Mouse (Mus musculus) myocyte (in vitro differentiated cells): ENCODE data around the gene Minos1. TPM values are rescaled to one million over a fixed set of nuclear protein-coding genes. Genes with fewer than 3 reads are reported as not detected.

Experiments
- H3K27me3 ChIP-seq: one replicate; pipeline ENCODE4 v1.6.1; 2011; ENCODE audit not compliant: control insufficient read depth, insufficient read depth, insufficient read length
- H3K36me3 ChIP-seq: one replicate; pipeline ENCODE4 v1.6.1; 2011; ENCODE audit not compliant: control insufficient read depth, insufficient read depth
- H3K4me2 ChIP-seq: one replicate; pipeline ENCODE4 v1.6.1; 2011; ENCODE audit warnings: low read depth, control low read depth
- H3K4me3 ChIP-seq: one replicate; pipeline ENCODE4 v1.5.1; 2011; ENCODE audit warnings: mild to moderate bottlenecking, control low read depth, moderate library complexity
- H3K79me2 ChIP-seq: one replicate; pipeline ENCODE4 v1.6.1; 2011; ENCODE audit not compliant: control insufficient read depth, insufficient read depth
- H3ac ChIP-seq: one replicate; pipeline ENCODE4 v1.6.1; 2011; ENCODE audit not compliant: control insufficient read depth, insufficient read length
- CEBPB ChIP-seq: IDR thresholded peaks from 2 replicates; pipeline ENCODE4 v1.6.1; 2011; ENCODE audit warnings: mild to moderate bottlenecking, moderate library complexity; ENCODE audit not compliant: poor library complexity, insufficient read depth, severe bottlenecking
- E2F4 ChIP-seq: IDR thresholded peaks from one replicate; pipeline ENCODE4 v1.6.1; 2011; ENCODE audit warnings: mild to moderate bottlenecking, control low read depth, moderate library complexity; ENCODE audit not compliant: insufficient read depth
- MAX ChIP-seq: IDR thresholded peaks from one replicate; pipeline ENCODE4 v1.6.1; 2011; ENCODE audit warnings: low read depth, mild to moderate bottlenecking, control low read depth
- MYOD1 ChIP-seq, 3 experiments: IDR thresholded peaks; one replicate each; pipeline ENCODE4 v1.6.1; 2011; ENCODE audit warnings: control low read depth in 2 of 3, low read depth in 2 of 3, mild to moderate bottlenecking in 2 of 3, moderate library complexity in 1 of 3; ENCODE audit not compliant: insufficient read length in 2 of 3, control insufficient read depth in 1 of 3
- MYOG ChIP-seq, 3 experiments: IDR thresholded peaks; one replicate each; pipeline ENCODE4 v1.6.1; 2011; ENCODE audit warnings: control low read depth in 2 of 3, low read depth in 2 of 3, mild to moderate bottlenecking in 2 of 3; ENCODE audit not compliant: insufficient read length in 2 of 3, control insufficient read depth in 1 of 3, insufficient read depth in 1 of 3
- POLR2A ChIP-seq: IDR thresholded peaks from one replicate; pipeline ENCODE4 v1.6.1; 2011; ENCODE audit warnings: low read depth, mild to moderate bottlenecking, control low read depth, moderate library complexity; ENCODE audit not compliant: insufficient read length
- POLR2AphosphoS2 ChIP-seq: IDR thresholded peaks from one replicate; pipeline ENCODE4 v1.6.1; 2011; ENCODE audit warnings: low read depth, control low read depth; ENCODE audit not compliant: insufficient read length
- REST ChIP-seq: IDR thresholded peaks from one replicate; pipeline ENCODE4 v1.6.1; 2011; ENCODE audit warnings: mild to moderate bottlenecking, control low read depth, moderate library complexity; ENCODE audit not compliant: insufficient read depth, insufficient read length
- SRF ChIP-seq: IDR thresholded peaks from one replicate; pipeline ENCODE4 v1.6.1; 2011; ENCODE audit warnings: low read depth; ENCODE audit not compliant: control insufficient read depth, insufficient read length
- TCF12 ChIP-seq: IDR thresholded peaks from one replicate; pipeline ENCODE4 v1.6.1; 2011; ENCODE audit warnings: mild to moderate bottlenecking, control low read depth; ENCODE audit not compliant: poor library complexity, insufficient read depth, severe bottlenecking
- TCF3 ChIP-seq: IDR thresholded peaks from one replicate; pipeline ENCODE4 v1.6.1; 2011; ENCODE audit warnings: low read depth, control low read depth; ENCODE audit not compliant: insufficient read length
- USF1 ChIP-seq: IDR thresholded peaks from one replicate; pipeline ENCODE4 v1.6.1; 2011; ENCODE audit warnings: low read depth, mild to moderate bottlenecking, control low read depth, moderate library complexity
- polyA plus RNA-seq: library from polyadenylated mRNA; unstranded; fragments of >200 nt; fragmentation: generic; extraction: Trizol; gene quantifications from one replicate; pipeline ENCODE4 v1.2.1, GENCODE M21; 2012; ENCODE audit warnings: missing spikeins

The Minos1 gene
- polyA plus RNA-seq, 1 experiment = 247 TPM

- Histone ChIP-seq H3K4me2 (no peak overlapping the region), H3K79me2 (no peaks in the 10 kb centered on the region), H3K4me3 (no peak overlapping the region), H3K36me3 (no peaks in the 10 kb centered on the region), H3ac (no peak overlapping the region), H3K27me3 (peaks cover 10% of the 10 kb centered on the region)
- no peak for TF ChIP-seq REST
- no peak for TF ChIP-seq CEBPB
- no peak for TF ChIP-seq TCF3
- no peak for TF ChIP-seq MYOG (IDR thresholded peaks at IDR 0.05; ENCODE audit: control insufficient read depth in 1 of 3, insufficient read depth in 1 of 3, insufficient read length in 2 of 3, low read depth in 2 of 3)
- TF ChIP-seq USF1 = no peak
- TF ChIP-seq MYOD1 (IDR thresholded peaks at IDR 0.05; ENCODE audit: control insufficient read depth in 1 of 3, insufficient read length in 2 of 3, low read depth in 2 of 3) = no peak
- no peak for TF ChIP-seq TCF12
- no peak for TF ChIP-seq SRF
- no peak for TF ChIP-seq POLR2A
- TF ChIP-seq POLR2AphosphoS2 = no peak
- TF ChIP-seq E2F4 = no peak
- no peak for TF ChIP-seq MAX
Observed at GRCm38 (mm10) chr4:139055336-139055735, 75.6 kb downstream of the Minos1 start.

- TF ChIP-seq MYOD1 (IDR thresholded peaks at IDR 0.05; ENCODE audit: control insufficient read depth in 1 of 3, insufficient read length in 2 of 3, low read depth in 2 of 3) = no peak
- TF ChIP-seq SRF = no peak
- TF ChIP-seq CEBPB = no peak
- no peak for TF ChIP-seq POLR2AphosphoS2
- TF ChIP-seq MYOG (IDR thresholded peaks at IDR 0.05; ENCODE audit: control insufficient read depth in 1 of 3, insufficient read depth in 1 of 3, insufficient read length in 2 of 3, low read depth in 2 of 3) = no peak
- TF ChIP-seq TCF12 = no peak
- no peak for TF ChIP-seq USF1
- no peak for TF ChIP-seq TCF3
- no peak for TF ChIP-seq E2F4
- no peak for TF ChIP-seq MAX
- TF ChIP-seq REST = no peak
- no peak for TF ChIP-seq POLR2A
- Histone ChIP-seq H3K4me2 (no peak overlapping the region), H3K4me3 (no peak overlapping the region)
Observed at GRCm38 (mm10) chr4:139054300-139054923, 76.5 kb downstream of the Minos1 start.

GRCm38 (mm10) chr4:139053391-139053790 lies 77.5 kb downstream of the Minos1 start:
- Histone ChIP-seq H3K4me2 (no peak overlapping the region), H3K36me3 (no peaks in the 10 kb centered on the region), H3K27me3 (peaks cover 10% of the 10 kb centered on the region), H3K79me2 (no peaks in the 10 kb centered on the region), H3K4me3 (no peak overlapping the region), H3ac (no peak overlapping the region)
- TF ChIP-seq MYOG (IDR thresholded peaks at IDR 0.05; ENCODE audit: control insufficient read depth in 1 of 3, insufficient read depth in 1 of 3, insufficient read length in 2 of 3, low read depth in 2 of 3) (no peak), E2F4 (no peak), CEBPB (no peak)

More at GRCm38 (mm10) chr4:139054300-139054923, 76.5 kb downstream of the Minos1 start:
- Histone ChIP-seq H3K79me2 (no peaks in the 10 kb centered on the region), H3K36me3 (no peaks in the 10 kb centered on the region), H3K27me3 (peaks cover 10% of the 10 kb centered on the region), H3ac (no peak overlapping the region)

GRCm38 (mm10) chr4:139052796-139053195 lies 78.1 kb downstream of the Minos1 start:
- no peaks in the 10 kb centered on the region for H3K36me3 ChIP-seq
- no peaks in the 10 kb centered on the region for H3K79me2 ChIP-seq
- no peak overlapping the region for H3K4me2 ChIP-seq
- TF ChIP-seq REST = no peak
- no peak for TF ChIP-seq MYOD1 (IDR thresholded peaks at IDR 0.05; ENCODE audit: control insufficient read depth in 1 of 3, insufficient read length in 2 of 3, low read depth in 2 of 3)
- TF ChIP-seq POLR2A = no peak
- TF ChIP-seq TCF3 = no peak
- TF ChIP-seq MAX = no peak
- no peak for TF ChIP-seq USF1
- TF ChIP-seq MYOG (IDR thresholded peaks at IDR 0.05; ENCODE audit: control insufficient read depth in 1 of 3, insufficient read depth in 1 of 3, insufficient read length in 2 of 3, low read depth in 2 of 3) = no peak
- TF ChIP-seq SRF = no peak
- no peak for TF ChIP-seq CEBPB
- TF ChIP-seq TCF12 = no peak
- no peak for TF ChIP-seq E2F4
- no peak for TF ChIP-seq POLR2AphosphoS2
- H3ac ChIP-seq = no peak overlapping the region
- H3K27me3 ChIP-seq = peaks cover 10% of the 10 kb centered on the region
- no peak overlapping the region for H3K4me3 ChIP-seq

Other genes with a start within 250 kb of the Minos1 start
- gene Otud3, start 217.2 kb downstream of the Minos1 start, polyA plus RNA-seq = 12.5 TPM
- gene Rnf186, start 164.0 kb downstream of the Minos1 start, polyA plus RNA-seq = not detected
- 3.8 TPM for gene Tmco4, start 158.2 kb downstream of the Minos1 start, polyA plus RNA-seq
- 0.08 TPM for gene Htr6, start 55.5 kb downstream of the Minos1 start, polyA plus RNA-seq
- gene Nbl1, start 38.1 kb downstream of the Minos1 start, polyA plus RNA-seq = 42.2 TPM
- gene Capzb, start 61.8 kb upstream of the Minos1 start, polyA plus RNA-seq = 247 TPM
- 5.6 TPM for gene Pqlc2, start 179.6 kb upstream of the Minos1 start, polyA plus RNA-seq
- gene Akr7a5, start 179.6 kb upstream of the Minos1 start, polyA plus RNA-seq = 48.8 TPM
- 115 TPM for gene Mrto4, start 221.5 kb upstream of the Minos1 start, polyA plus RNA-seq
- gene Emc1, start 221.5 kb upstream of the Minos1 start, polyA plus RNA-seq = 26.1 TPM
- 130 TPM for gene Ubr4, start 221.5 kb upstream of the Minos1 start, polyA plus RNA-seq